Mouse (Mus musculus): ENCODE measurements around the gene Gpcpd1. TPM values are rescaled to one million over a fixed set of nuclear protein-coding genes. Genes with fewer than 3 reads are reported as not detected.

The Gpcpd1 gene
- polyA plus RNA-seq, 1 experiment from 2014 or later = 29.7 TPM

DNA sequence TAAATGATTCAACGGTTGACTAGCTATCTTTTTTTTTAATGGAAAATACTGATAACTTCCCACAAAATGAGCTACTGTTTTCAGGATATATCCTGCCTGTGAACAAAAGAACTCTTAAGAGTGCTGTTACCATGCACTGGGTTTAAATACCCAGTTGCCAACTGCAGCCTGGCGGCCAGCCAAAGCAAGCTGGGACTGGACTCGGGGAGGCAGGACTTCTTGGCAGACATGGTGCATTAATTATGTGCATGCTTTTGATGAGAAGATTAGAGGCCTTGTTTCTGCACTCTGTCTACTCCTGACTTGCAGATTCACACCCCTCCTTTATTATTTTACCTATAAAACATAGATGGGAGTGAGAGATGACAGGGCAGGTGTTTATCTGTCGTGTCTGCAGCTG lies 5.3 kb downstream of the Gpcpd1 start:
- DNase-seq (ENCODE audit: low spot score) = peak; percentile 83
- no peak overlapping the region for H3K4me3 ChIP-seq (ENCODE audit: low read depth, low read length)
- H3K9me3 ChIP-seq (ENCODE audit: control insufficient read depth, low read length) = no peaks in the 10 kb centered on the region
- H3K4me2 ChIP-seq (replicated peaks; ENCODE audit: low read depth) = no peak overlapping the region
- no peaks in the 10 kb centered on the region for H3K36me3 ChIP-seq (ENCODE audit: control insufficient read depth, insufficient read depth, low read length)
- H3K27me3 ChIP-seq (ENCODE audit: control insufficient read depth, insufficient read depth, low read length) = no peaks in the 10 kb centered on the region
- 26% methylated on average over 4 of the region's 4 CpGs for whole genome bisulfite sequencing
- no peak for ATAC-seq (ENCODE audit: low FRiP score, low TSS enrichment)
- no peaks in the 10 kb centered on the region for H3K4me1 ChIP-seq (replicated peaks; ENCODE audit: control insufficient read depth, insufficient read depth)
- peak overlapping the region; percentile 65; the same call in 1 of the 2 replicates for H3K27ac ChIP-seq (replicated peaks)
- no peak overlapping the region for H3K9ac ChIP-seq (ENCODE audit: low read length)
- TF ChIP-seq CTCF (IDR thresholded peaks at IDR 0.05; ENCODE audit: low read depth) (no peak), EP300 (optimal IDR thresholded peaks at IDR 0.05) (no peak)

DNA sequence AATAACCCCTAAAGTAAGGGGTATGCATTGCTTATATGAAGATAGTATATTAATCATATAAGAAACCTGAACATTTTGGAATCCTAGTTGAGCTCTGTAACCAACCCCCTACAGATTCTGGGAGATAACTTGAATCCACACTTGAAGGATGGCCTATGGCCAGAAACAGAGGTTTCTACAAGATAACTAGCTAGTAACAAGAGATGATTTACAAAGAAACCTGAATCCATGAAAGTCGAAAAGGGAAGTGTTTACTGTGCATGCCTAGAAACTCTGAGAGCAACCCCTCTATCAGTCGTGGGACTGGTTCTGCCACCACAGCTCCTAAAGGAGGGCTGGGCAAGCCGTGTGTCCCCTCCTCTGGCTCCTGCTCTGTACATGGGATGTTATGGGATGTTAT lies 7.8 kb downstream of the Gpcpd1 start:
- DNase-seq (ENCODE audit: low spot score) (no peak), ATAC-seq (ENCODE audit: low FRiP score, low TSS enrichment) (no peak)
- TF ChIP-seq CTCF (IDR thresholded peaks at IDR 0.05; ENCODE audit: low read depth) = no peak
- TF ChIP-seq EP300 (optimal IDR thresholded peaks at IDR 0.05) = no peak
- Histone ChIP-seq H3K4me3 (ENCODE audit: low read depth, low read length) (no peak overlapping the region), H3K36me3 (ENCODE audit: control insufficient read depth, insufficient read depth, low read length) (no peaks in the 10 kb centered on the region), H3K27me3 (ENCODE audit: control insufficient read depth, insufficient read depth, low read length) (no peaks in the 10 kb centered on the region), H3K9me3 (ENCODE audit: control insufficient read depth, low read length) (no peaks in the 10 kb centered on the region), H3K27ac (replicated peaks) (no peak overlapping the region), H3K9ac (ENCODE audit: low read length) (no peak overlapping the region), H3K4me1 (replicated peaks; ENCODE audit: control insufficient read depth, insufficient read depth) (no peaks in the 10 kb centered on the region), H3K4me2 (replicated peaks; ENCODE audit: low read depth) (no peak overlapping the region)
- 53% methylated on average over 3 of the region's 3 CpGs for WGBS

DNA sequence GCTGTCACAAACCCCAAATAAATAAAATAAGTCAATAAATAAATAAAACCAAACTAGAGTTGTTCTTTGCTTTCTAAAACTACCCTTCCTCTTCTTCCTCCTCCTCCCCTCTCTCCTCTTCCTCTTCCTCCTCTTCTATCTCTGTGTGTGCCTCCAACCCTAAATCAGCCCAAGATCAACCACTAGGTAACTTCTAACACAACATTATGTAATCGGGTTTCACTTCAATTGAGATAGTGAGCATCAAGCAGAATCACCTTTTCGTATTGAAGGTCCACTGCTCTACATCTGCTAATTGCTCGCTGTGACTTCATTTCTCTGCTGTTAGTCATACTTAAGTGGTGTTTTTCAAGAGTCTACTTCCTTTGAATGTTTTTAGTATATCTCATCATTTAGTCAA lies 8.8 kb downstream of the Gpcpd1 start:
- no peaks in the 10 kb centered on the region for H3K9me3 ChIP-seq (ENCODE audit: control insufficient read depth, low read length)
- no peak overlapping the region for H3K9ac ChIP-seq (ENCODE audit: low read length)
- H3K36me3 ChIP-seq (ENCODE audit: control insufficient read depth, insufficient read depth, low read length) = no peaks in the 10 kb centered on the region
- peak overlapping the region; percentile 99 for H3K27ac ChIP-seq (replicated peaks)
- no peak for TF ChIP-seq CTCF (IDR thresholded peaks at IDR 0.05; ENCODE audit: low read depth)
- no peak for TF ChIP-seq EP300 (optimal IDR thresholded peaks at IDR 0.05)
- 89% methylated on average over 3 of the region's 3 CpGs for WGBS
- H3K4me2 ChIP-seq (replicated peaks; ENCODE audit: low read depth) = no peak overlapping the region
- no peak for ATAC-seq (ENCODE audit: low FRiP score, low TSS enrichment)
- DNase-seq (ENCODE audit: low spot score) = no peak
- H3K4me1 ChIP-seq (replicated peaks; ENCODE audit: control insufficient read depth, insufficient read depth) = no peaks in the 10 kb centered on the region
- H3K4me3 ChIP-seq (ENCODE audit: low read depth, low read length) = no peak overlapping the region
- no peaks in the 10 kb centered on the region for H3K27me3 ChIP-seq (ENCODE audit: control insufficient read depth, insufficient read depth, low read length)

DNA sequence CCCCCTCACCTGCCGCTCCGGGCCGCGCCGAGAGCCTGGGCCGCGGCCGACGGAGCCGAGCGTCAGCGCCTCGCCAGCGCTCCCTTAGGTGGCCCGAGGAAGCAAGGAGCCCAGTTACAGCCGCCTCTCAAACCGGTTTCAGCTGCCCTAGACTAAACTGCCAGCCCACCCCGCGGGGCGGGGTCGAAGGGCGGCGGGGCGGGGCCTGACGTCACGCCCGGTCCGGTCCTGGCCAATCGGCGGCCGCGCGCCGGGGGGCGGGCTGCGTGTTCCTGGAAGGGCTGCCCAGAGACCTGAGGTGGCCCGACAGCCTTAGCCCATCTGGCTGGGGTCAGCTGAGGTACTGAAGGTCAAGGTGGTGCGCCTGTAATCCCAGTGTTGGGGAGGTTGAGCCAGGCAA lies 9.5 kb downstream of the Gpcpd1 start:
- ATAC-seq (ENCODE audit: low FRiP score, low TSS enrichment) (peak; percentile 99), DNase-seq (ENCODE audit: low spot score) (peak; percentile 97)
- Histone ChIP-seq H3K4me3 (ENCODE audit: low read depth, low read length) (peak overlapping the region; percentile 88), H3K4me2 (replicated peaks; ENCODE audit: low read depth) (peak overlapping the region; percentile 88), H3K36me3 (ENCODE audit: control insufficient read depth, insufficient read depth, low read length) (no peaks in the 10 kb centered on the region), H3K27me3 (ENCODE audit: control insufficient read depth, insufficient read depth, low read length) (no peaks in the 10 kb centered on the region), H3K9me3 (ENCODE audit: control insufficient read depth, low read length) (no peaks in the 10 kb centered on the region), H3K9ac (ENCODE audit: low read length) (peak overlapping the region; percentile 96), H3K4me1 (replicated peaks; ENCODE audit: control insufficient read depth, insufficient read depth) (no peaks in the 10 kb centered on the region), H3K27ac (replicated peaks) (peak overlapping the region; percentile 99)
- TF ChIP-seq EP300 (optimal IDR thresholded peaks at IDR 0.05) (no peak), CTCF (IDR thresholded peaks at IDR 0.05; ENCODE audit: low read depth) (peak; percentile 63)
- WGBS = under 1% methylated on average over 35 of the region's 38 CpGs

DNA sequence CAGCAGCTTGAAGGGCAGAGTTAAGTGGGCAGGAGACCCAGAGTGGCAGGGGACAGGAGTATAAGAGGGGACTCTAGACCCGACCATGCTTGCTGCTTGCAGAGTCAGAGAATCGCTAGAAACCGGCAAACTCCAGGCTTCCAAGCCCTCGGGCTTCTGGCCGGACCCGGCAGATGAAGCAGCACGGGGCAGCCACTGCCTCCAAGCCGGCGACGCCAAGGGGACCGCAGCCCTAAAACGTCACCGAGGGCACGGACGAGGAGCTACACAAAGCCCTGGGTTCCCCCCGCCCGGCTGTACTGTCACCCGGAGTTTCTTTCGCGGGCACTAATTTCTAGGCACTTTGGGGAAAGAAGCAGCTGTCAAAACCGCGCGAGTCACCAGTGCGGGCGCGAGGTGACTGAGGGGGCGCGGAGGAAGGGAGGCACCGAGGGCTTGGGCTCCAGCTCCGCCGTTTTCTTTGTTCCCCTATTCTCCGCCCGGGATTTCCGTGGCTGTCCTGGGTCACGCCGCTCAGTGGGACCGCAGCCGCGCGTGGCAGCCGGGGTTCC lies 10.0 kb downstream of the Gpcpd1 start:
- H3K27me3 ChIP-seq (ENCODE audit: control insufficient read depth, insufficient read depth, low read length) = no peaks in the 10 kb centered on the region
- ATAC-seq (ENCODE audit: low FRiP score, low TSS enrichment) = peak; percentile 60
- H3K4me3 ChIP-seq (ENCODE audit: low read depth, low read length) = peak overlapping the region; percentile 88
- H3K4me1 ChIP-seq (replicated peaks; ENCODE audit: control insufficient read depth, insufficient read depth) = no peaks in the 10 kb centered on the region
- no peaks in the 10 kb centered on the region for H3K36me3 ChIP-seq (ENCODE audit: control insufficient read depth, insufficient read depth, low read length)
- peak; percentile 71 for DNase-seq (ENCODE audit: low spot score)
- WGBS = under 1% methylated on average over 41 of the region's 41 CpGs
- peak overlapping the region; percentile 99 for H3K27ac ChIP-seq (replicated peaks)
- TF ChIP-seq CTCF (IDR thresholded peaks at IDR 0.05; ENCODE audit: low read depth) = no peak
- TF ChIP-seq EP300 (optimal IDR thresholded peaks at IDR 0.05) = no peak
- no peaks in the 10 kb centered on the region for H3K9me3 ChIP-seq (ENCODE audit: control insufficient read depth, low read length)
- H3K4me2 ChIP-seq (replicated peaks; ENCODE audit: low read depth) = peak overlapping the region; percentile 88
- H3K9ac ChIP-seq (ENCODE audit: low read length) = peak overlapping the region; percentile 96

DNA sequence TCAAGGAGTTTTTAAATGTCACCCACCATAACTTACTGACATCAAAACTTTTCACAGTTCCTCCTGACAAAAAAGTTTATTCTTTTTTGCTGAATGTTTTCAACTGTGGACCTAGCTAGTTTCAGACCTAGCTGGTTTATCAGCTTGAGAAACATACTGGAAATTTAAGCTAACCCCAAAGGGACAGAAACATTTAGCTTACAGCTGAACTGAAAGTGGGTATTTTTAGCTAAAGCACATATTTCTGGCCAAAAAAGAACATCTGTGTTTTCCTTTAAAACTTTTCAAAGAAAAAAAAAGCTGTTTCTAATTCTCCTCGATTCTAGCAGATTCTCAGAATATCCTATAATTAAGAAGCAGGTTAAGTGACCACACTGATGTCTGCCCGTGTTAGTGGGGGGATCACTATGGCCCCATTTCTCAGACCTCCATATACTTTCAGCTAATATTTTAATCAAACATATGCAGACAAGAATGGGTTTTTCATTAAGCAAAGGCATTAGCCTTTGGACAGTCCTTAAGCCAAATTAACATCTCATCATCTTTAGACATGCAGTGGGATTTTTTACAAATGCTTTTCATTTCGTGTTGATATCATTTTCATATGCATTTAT lies 10.9 kb downstream of the Gpcpd1 start:
- H3K36me3 ChIP-seq (ENCODE audit: control insufficient read depth, insufficient read depth, low read length) = no peaks in the 10 kb centered on the region
- peak overlapping the region; percentile 96; the same call in 1 of the 2 replicates for H3K9ac ChIP-seq (ENCODE audit: low read length)
- TF ChIP-seq CTCF (IDR thresholded peaks at IDR 0.05; ENCODE audit: low read depth) (no peak), EP300 (optimal IDR thresholded peaks at IDR 0.05) (no peak)
- H3K27me3 ChIP-seq (ENCODE audit: control insufficient read depth, insufficient read depth, low read length) = no peaks in the 10 kb centered on the region
- H3K9me3 ChIP-seq (ENCODE audit: control insufficient read depth, low read length) = no peaks in the 10 kb centered on the region
- no peaks in the 10 kb centered on the region for H3K4me1 ChIP-seq (replicated peaks; ENCODE audit: control insufficient read depth, insufficient read depth)
- no peak for ATAC-seq (ENCODE audit: low FRiP score, low TSS enrichment)
- peak overlapping the region; percentile 88 for H3K4me2 ChIP-seq (replicated peaks; ENCODE audit: low read depth)
- no peak for DNase-seq (ENCODE audit: low spot score)
- WGBS = 24% methylated on average over 3 of the region's 3 CpGs
- peak overlapping the region; percentile 88 for H3K4me3 ChIP-seq (ENCODE audit: low read depth, low read length)
- H3K27ac ChIP-seq (replicated peaks) = no peak overlapping the region; the same call in 1 of the 2 replicates
